Mouse (Mus musculus) retina, embryonic 14.5 days (tissue): Measurements from ENCODE around the gene Lancl3.
"Not testable (repeated sequence)": the region's sequence is repeated elsewhere in the genome, so short reads cannot be mapped to it uniquely, and the experiment has no call there.

Source experiments
- DNase-seq: peaks from one replicate; pipeline ENCODE4 v3.0.0-alpha.2; 2015; ENCODE audit warnings: low spot score

Gene Lancl3

DNA sequence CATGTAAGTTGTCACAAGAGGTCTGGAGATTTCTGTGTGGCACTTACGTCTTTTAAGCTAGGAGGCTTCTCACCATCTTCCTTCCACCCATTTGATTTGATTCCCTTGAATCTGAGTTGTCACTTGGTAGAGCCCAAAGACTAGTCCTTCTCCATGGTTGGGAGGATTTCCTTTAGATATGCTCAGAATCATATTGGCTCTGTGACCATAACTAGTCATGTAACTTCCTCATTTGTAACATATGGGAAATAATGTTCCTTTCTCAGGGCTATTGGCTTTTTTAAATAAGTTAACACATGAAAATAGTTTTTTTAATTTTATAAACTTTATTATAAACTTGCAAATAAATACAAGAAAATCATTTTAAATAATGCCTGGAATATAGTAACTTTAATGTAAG is 59.6 kb downstream of the Lancl3 start:
- DNase-seq: no peak

DNA sequence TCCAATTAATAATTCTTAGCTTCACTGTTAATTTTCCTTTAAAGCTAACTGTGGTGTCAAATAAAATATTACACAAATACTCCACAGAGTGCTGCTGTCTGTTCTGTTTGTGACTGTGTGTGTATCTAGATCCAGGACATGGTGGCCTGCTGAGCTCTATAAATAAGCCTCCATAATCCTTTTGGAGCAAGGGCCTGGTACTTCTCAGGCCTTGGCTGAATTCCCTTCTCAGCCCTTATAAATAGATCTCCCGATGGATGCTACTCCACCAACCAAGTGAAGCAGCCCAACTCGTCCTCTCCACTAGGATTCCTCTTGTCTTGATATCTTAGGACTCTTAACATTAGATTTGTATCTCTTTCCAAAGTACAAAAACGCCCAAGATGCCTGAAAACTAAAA is 71.4 kb downstream of the Lancl3 start:
- no peak for DNase-seq

DNA sequence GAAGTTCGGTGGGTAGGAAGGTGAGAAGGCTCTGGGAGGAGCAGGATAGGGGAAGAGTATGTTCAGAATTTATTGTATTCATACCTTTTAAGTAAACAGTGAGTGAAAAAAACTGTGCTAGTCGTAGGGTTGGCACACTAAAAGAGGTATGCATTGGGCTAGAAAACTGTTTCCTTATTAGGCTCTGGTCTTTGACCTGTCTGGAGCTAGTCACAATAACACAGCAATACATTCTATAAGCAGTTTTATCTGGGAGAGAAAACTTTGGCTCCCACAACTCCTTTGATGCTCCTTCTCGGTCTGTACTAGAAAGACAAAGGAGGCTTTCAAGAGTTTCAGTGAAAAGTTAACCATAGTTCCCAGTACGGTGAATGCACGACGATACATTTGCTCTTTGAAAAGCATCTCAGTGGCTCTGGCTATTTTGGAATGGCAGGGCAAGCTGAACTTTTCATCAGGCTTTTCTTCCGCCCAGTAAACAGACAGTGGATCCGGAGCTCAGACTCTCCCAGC is 72.3 kb downstream of the Lancl3 start:
- no peak for DNase-seq

DNA sequence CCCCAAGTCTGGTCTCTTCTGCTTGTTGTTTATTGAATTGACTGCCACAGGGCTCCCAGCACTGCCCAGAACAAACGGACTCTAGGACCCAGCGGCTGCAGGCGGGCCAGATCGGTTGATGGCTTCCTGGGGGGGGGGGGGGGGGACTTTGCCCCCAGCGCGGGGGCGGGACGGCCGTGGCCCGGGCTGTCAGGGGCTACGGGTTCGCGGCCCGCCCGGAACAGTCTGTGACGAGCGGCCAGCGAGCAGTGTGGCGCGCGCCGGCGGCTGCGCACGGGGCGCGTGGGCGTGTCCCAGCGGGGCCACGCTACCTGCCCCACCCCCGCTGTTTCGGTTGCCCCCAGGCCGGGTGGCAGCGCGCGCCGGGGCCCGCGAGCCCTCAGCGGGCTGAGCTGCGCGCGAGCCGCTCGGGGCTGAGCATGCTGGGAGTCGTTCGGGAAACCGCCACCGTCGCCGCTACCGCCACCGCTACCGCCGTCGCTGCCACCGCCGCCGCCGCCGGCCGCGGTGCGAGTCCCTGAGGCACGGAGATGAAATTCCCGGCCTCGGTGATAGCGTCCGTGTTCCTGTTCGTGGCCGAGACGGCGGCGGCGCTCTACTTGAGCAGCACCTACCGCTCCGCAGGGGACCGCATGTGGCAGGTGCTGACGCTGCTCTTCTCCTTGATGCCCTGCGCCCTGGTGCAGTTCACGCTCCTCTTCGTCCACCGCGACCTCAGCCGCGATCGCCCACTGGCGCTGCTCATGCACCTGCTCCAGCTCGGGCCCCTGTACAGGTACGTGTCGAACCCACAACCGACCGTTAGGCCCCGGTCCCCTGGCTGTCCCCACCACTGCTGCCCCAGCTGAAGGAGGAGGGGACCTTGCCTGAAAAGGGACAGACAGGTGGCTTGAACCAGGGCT is 73.0 kb downstream of the Lancl3 start, which contains the start of gene Xk:
Gene Xk (plus strand): TSS at position 297 of the 902 bp plus-strand sequence.
- peak; percentile 56 for DNase-seq

DNA sequence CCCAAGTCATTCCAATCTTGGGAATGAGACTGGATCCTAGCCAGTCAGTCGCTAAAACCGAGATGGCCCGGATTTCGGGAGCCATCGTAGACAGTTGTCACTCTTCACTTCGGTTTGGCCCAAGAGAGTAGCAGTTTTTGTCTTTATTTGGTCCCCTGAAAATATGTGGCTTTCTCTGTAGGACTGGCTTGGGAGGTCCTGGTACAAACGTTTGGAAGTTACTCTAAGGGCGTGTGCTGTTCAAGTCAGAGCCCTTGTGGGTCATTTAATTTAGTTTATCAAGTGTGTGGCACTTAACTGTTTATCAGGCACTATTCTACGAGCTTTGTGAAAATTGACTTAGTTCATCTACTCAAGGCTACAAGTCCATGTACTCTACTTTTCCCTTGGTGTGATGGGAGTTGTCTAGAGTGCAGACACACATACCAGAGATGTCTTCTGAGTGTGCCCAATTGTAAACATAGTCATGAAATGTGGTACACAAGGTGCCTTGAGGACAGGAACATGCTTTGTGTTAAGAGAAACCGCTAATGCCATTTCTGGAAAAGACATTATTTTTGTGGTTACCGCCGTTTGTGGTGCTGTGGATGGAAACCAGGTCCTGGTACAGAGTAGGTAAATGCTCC is 73.8 kb downstream of the Lancl3 start:
- no peak for DNase-seq

DNA sequence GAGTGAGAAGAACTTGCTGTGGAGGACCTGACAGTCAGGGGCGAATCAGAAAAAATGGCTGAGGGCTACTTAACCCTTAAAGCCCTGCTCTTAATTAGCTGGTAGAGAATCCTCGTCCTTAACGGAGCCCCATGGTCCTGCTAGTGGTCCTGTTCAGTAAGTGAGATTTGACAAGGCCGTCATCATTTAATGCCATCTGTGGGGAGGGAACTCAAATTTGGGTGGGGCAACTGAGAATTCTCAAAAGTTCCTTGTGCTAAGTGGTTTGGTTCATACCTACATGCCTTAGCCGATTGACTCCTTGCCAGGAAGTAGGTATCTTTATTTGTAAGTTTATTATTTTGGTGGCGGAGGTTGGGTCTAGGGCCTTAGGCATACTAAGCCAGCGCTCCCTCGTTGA is 74.6 kb downstream of the Lancl3 start:
- DNase-seq: no peak

DNA sequence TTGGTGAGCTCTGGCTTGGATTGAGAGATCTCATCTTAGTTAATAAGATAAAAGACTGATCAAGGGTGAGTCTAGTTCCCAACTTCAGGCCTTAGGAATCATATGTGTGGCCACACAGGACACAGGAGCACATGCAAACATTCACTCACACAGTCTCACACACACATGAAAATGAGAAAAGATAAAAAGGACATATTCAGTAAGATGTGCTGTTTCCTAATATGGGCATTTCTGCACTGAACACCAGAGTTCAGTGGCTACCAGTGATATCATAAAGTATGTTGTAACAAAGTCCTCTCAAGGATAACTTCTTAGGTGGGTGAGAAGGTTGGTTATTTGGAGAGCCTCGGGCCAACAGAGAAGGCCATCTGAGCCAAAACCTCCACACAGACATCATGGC is 83.8 kb downstream of the Lancl3 start, which contains the start of gene H2al1m:
Gene H2al1m (plus strand): TSS at position 301 of the 400 bp plus-strand sequence.
- not testable (repeated sequence) for DNase-seq

DNA sequence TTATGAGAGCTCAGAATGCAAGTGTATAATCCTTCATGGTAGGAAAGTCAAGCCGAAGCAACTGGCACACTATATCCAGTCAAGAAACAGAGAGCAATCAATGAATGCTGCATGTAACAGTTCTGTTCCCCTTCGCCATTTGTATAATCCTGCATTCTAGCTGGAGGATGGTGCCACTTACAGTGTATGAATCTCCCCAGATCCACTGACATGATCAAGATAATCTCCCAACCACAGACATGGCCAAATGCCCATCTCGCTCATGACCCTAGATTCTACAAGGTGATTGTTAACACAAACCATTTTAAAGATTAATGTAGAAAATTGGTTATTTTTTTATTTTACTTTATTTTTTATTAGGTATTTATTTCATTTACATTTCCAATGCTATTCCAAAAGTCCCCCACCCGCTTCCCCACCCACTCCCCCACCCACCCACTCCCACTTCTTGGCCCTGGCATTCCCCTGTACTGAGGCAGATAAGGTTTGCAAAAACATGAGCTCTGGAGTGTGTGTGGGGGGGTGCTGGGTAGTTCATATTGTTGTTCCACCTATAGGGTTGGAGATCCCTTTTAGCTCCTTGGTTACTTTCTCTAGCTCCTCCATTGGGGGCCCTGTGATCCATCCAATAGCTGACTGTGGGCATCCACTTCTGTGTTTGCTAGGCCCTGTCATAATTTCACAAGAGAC is 93.6 kb downstream of the Lancl3 start:
- not testable (repeated sequence) for DNase-seq

DNA sequence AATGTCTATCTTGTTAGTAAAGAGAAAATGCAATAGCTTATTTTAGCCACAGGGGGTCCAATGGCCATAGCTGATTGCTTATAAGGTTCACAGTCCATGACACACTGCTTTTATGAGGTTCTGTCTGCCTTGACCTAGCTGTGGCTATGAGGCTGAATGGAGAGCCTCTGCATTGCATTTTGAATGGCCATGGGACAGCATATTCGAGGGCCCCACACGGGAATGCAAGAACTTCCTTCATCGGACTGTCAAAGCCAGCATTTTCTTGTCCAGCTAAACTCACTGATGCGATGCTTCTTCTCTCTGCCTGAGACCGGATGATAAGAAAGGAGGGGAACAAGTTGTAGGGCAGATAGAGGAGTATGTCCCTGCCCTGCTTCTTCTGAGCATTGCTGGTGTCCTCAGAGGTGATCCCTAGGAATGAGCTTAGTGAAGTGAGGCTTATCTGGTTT is 98.7 kb downstream of the Lancl3 start:
- no peak for DNase-seq

DNA sequence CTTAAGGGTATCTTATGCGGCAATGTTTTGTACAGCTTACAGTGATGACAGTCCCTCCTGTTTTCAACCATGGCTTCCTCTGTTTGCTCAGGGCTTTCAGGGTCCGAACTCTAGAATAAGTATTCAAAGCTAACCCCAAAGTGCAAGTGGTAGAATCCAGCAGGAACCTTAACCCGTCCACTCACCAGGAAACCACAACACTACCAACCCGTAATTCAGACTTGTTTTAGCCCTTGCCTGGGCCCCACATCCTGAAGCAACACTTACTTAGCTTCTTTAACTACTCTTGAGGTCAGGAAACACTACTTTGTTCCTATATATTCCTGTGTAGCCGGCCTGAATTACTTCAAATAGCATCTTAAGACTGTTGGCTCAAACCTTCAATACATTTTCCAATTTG is 103.1 kb downstream of the Lancl3 start:
- no peak for DNase-seq

DNA sequence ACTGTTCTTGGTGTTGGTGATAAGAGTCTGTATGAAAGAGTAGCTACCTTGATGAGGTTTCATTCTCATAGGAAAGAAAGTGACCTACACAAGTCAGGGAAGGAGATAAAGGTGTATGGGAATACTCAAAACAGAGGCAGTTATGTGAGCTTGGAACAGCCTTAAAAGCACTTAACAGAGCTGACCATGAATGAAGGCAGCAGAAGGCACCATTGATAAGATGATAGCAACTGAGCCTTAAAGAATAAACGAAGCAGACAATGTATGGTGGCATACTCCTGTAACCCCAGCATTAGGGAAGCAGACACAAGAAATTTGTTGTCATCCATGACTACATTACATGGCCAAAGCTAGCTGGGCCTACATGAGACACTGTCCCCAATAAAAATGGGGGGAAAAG is 103.8 kb downstream of the Lancl3 start:
- no peak for DNase-seq

DNA sequence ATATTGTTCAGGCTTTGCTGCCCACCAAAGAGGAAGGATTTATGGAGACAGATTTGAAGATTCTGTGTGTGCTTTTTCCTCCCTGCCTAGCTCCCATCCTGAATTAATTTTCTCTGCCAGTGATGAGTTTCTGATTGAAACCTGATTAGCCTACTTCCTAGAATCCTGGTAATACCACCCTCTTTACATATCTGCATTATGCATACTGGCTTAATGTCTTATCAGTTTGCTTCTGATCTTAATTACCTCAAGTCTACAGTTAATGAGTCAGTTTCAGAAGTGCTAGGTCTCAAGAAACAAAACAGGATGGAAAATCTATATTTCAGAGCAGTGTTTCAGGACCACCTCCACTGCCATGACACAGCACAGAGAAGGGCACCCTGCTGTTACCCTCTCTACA is 116.8 kb downstream of the Lancl3 start:
- not testable (repeated sequence) for DNase-seq
